Mouse (Mus musculus): ENCODE results near the gene Cwc25.

GRCm38 (mm10) chr11:97802194-97802470 is 35.8 kb upstream of the Cwc25 start:
- TF ChIP-seq POLR2A (IDR thresholded peaks at IDR 0.05; ENCODE audit: borderline replicate concordance, extremely low read depth, insufficient read depth, insufficient read length, poor library complexity, severe bottlenecking) (no peak), CTCF (IDR thresholded peaks at IDR 0.05; ENCODE audit: borderline replicate concordance, extremely low read depth, insufficient read depth, insufficient read length) (no peak)

Data from brain, embryonic 14.5 days (tissue).